Mouse (Mus musculus) liver, adult 2 months (tissue): ENCODE measurements around the gene Lrrc49. TPM values are rescaled to one million over a fixed set of nuclear protein-coding genes. Genes with fewer than 3 reads are reported as not detected.
A peak's percentile ranks its signal among the peaks of the same experiment; 100 is the strongest.

ENCODE experiments used
- DNase-seq: peaks from one replicate; pipeline ENCODE4 v3.0.0-alpha.2; 2011; ENCODE audit warnings: low read depth, low spot score; ENCODE audit errors: extremely low read depth
- H3K27ac ChIP-seq: fragments of 200-500 bp; replicated peaks from 2 replicates; pipeline ENCODE4 v1.5.1; 2012; ENCODE audit warnings: low read depth, mild to moderate bottlenecking, control low read depth, inconsistent platforms, low read length; ENCODE audit not compliant: insufficient read depth
- H3K27me3 ChIP-seq: fragments of 200-500 bp; 2 replicates; pipeline ENCODE4 v1.6.1; 2012; ENCODE audit warnings: mild to moderate bottlenecking, moderate library complexity, low read length, inconsistent platforms; ENCODE audit not compliant: control insufficient read depth, insufficient read depth
- H3K36me3 ChIP-seq: fragments of 200-500 bp; 2 replicates; pipeline ENCODE4 v1.6.1; 2012; ENCODE audit warnings: low read length, inconsistent platforms; ENCODE audit not compliant: control insufficient read depth, insufficient read depth
- H3K4me1 ChIP-seq: fragments of 200-500 bp; 2 replicates; pipeline ENCODE4 v1.6.1; 2011; ENCODE audit warnings: low read length; ENCODE audit not compliant: control insufficient read depth, insufficient read depth
- H3K4me3 ChIP-seq: fragments of 200-500 bp; 2 replicates; pipeline ENCODE4 v1.5.1; 2011; ENCODE audit warnings: low read depth, mild to moderate bottlenecking, control low read depth, low read length, moderate library complexity; ENCODE audit not compliant: insufficient read depth
- H3K79me2 ChIP-seq: fragments of 200-500 bp; 2 replicates; pipeline ENCODE4 v1.6.1; 2012; ENCODE audit warnings: inconsistent platforms, mild to moderate bottlenecking, low read length, moderate library complexity; ENCODE audit not compliant: control insufficient read depth, insufficient read depth
- H3K9ac ChIP-seq: fragments of 200-500 bp; 2 replicates; pipeline ENCODE4 v1.6.1; 2012; ENCODE audit warnings: low read depth, mild to moderate bottlenecking, control low read depth, inconsistent platforms, low read length
- CTCF ChIP-seq: fragments of 200-500 bp; IDR thresholded peaks from 2 replicates; pipeline ENCODE4 v1.5.1; 2011; ENCODE audit warnings: low read depth, low read length, control low read depth
- POLR2A ChIP-seq: fragments of 200-500 bp; IDR thresholded peaks from 2 replicates; pipeline ENCODE4 v1.6.1; 2011; ENCODE audit warnings: low read length, control low read depth; ENCODE audit not compliant: insufficient read depth; ENCODE audit errors: extremely low read depth
- WGBS: fragments of 180-500 bp; shearing (Covaris S2); methylation state at CpG from one replicate; pipeline ENCODE4 v1.1.7; 2018; 5-methylcytosine and 5-hydroxymethylcytosine counted together
- polyA plus RNA-seq: library from polyadenylated mRNA; depleted of rRNA; stranded (reverse); fragments of >200 nt; gene quantifications from 2 replicates; pipeline ENCODE4 v1.2.3, GENCODE M21; 2012; rRNA removed
- total RNA-seq: library from RNA; depleted of rRNA; stranded (reverse); fragments of >200 nt; gene quantifications from 2 replicates; pipeline ENCODE4 v1.2.3, GENCODE M21; 2014; rRNA removed

Gene Lrrc49
- total RNA-seq (0.28 and 0.40 TPM in 2 replicates), polyA plus RNA-seq (0.11 and 0.17 TPM in 2 replicates)

DNA sequence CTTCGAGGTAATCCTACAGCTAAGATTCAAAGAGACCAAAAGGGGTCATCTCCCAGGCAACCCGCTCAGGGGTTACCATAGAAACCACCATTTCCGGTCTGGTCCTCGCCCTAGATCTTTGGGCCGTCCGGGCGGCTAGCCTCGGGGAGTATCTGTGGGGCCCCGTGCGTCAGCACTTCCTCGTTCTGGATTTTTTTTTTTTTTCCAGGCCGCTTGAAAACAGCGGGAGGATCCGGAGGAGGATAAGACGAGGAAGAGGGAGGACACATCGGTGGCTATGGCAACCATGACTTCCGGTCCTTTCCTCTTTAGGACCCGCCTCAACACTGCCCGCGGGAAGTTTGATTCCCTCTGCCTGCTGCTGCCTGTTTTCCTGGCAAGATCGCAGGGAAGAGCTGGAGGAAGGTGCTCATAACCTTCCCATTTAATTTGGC is at the start of gene Lrrc49:
Gene Lrrc49 (minus strand): TSS at position 268 of the 434 bp plus-strand sequence.
- DNase-seq, result peak; percentile 66
- TF ChIP-seq POLR2A (no peak), CTCF (no peak)
- Histone ChIP-seq H3K27ac (no peak within 1 kb of the TSS), H3K79me2 (no peaks in the 10 kb centered on the region), H3K9ac (no peak within 1 kb of the TSS), H3K27me3 (no peaks in the 10 kb centered on the region), H3K36me3 (no peaks in the 10 kb centered on the region), H3K4me3 (peak within 1 kb of the TSS; percentile 54), H3K4me1 (no peaks in the 10 kb centered on the region; the same call in 1 of the 2 replicates)
- under 1% methylated on average over 21 of the region's 21 CpGs for WGBS

DNA sequence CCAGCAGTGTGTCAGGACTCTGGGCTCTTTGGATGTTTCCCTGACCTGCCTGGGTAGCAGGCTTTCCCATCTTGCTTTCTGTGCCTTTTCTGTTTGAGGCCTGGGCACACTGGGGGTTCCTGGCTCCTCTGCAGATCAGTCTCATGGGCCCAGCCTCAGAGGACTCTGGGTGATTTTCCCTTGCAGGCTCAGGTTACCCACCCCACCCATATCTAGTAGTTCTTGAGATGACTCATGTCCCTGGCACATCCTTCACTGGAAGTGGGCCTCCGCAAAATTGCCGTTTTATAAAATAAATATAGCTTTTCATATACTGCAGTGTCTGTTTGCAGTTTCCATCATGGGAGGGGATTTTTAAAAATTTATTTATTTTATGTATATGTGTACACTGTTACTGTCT is 46.4 kb upstream of the Lrrc49 start:
- H3K79me2 ChIP-seq, result no peaks in the 10 kb centered on the region
- 85% methylated on average over 2 of the region's 2 CpGs for WGBS
- no peak overlapping the region for H3K27ac ChIP-seq
- no peak for TF ChIP-seq POLR2A
- TF ChIP-seq CTCF, result no peak
- DNase-seq, result no peak
- H3K27me3 ChIP-seq, result no peaks in the 10 kb centered on the region
- no peak overlapping the region for H3K9ac ChIP-seq
- no peaks in the 10 kb centered on the region for H3K4me1 ChIP-seq
- H3K36me3 ChIP-seq, result no peaks in the 10 kb centered on the region
- no peak overlapping the region for H3K4me3 ChIP-seq

- Histone ChIP-seq H3K4me3 (no peak overlapping the region), H3K4me1 (no peaks in the 10 kb centered on the region), H3K79me2 (no peaks in the 10 kb centered on the region), H3K9ac (no peak overlapping the region), H3K36me3 (no peaks in the 10 kb centered on the region), H3K27ac (no peak overlapping the region), H3K27me3 (no peaks in the 10 kb centered on the region)
- 86% methylated on average over 7 of the region's 7 CpGs for WGBS
- TF ChIP-seq POLR2A, result no peak
- TF ChIP-seq CTCF, result no peak
- no peak for DNase-seq
These were observed 37.0 kb upstream of the Lrrc49 start for GRCm38 (mm10) chr9:60724968-60725367.

DNA sequence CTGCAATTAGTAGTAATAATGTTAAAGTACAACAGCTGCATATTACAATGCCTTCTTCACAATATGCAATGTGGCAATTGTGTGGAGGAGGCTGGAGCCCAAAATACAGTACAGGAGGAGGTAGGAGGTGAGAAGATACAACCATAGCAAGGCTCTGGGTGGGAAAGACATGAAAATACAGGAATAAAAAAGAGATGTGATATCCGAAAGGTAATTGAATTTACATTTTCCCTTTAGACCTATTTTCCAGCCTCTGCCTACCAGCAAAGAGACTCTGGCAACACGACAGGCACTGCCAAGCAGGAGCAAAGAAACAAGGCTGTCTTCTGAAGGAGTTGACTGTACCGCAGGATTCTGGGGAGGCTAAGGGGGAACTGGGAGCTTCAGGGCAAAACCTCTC is 31.7 kb upstream of the Lrrc49 start:
- H3K27ac ChIP-seq, result no peak overlapping the region
- TF ChIP-seq POLR2A (no peak), CTCF (no peak)
- H3K9ac ChIP-seq, result no peak overlapping the region
- H3K36me3 ChIP-seq, result no peaks in the 10 kb centered on the region
- no peaks in the 10 kb centered on the region for H3K79me2 ChIP-seq
- H3K4me3 ChIP-seq, result no peak overlapping the region
- no peak for DNase-seq
- 74% methylated on average over 3 of the region's 3 CpGs for WGBS
- no peaks in the 10 kb centered on the region for H3K27me3 ChIP-seq
- H3K4me1 ChIP-seq, result no peaks in the 10 kb centered on the region

- H3K9ac ChIP-seq, result no peak overlapping the region
- H3K36me3 ChIP-seq, result no peaks in the 10 kb centered on the region
- no peak overlapping the region for H3K4me3 ChIP-seq
- 56% methylated on average over 3 of the region's 3 CpGs for WGBS
- DNase-seq, result peak; percentile 33
- H3K27ac ChIP-seq, result no peak overlapping the region
- H3K27me3 ChIP-seq, result peaks cover 2% of the 10 kb centered on the region; the same call in 1 of the 2 replicates
- no peaks in the 10 kb centered on the region for H3K4me1 ChIP-seq
- no peaks in the 10 kb centered on the region for H3K79me2 ChIP-seq
- TF ChIP-seq CTCF (peak; percentile 58), POLR2A (no peak)
These were observed 30.3 kb upstream of the Lrrc49 start for GRCm38 (mm10) chr9:60718284-60718683.

DNA sequence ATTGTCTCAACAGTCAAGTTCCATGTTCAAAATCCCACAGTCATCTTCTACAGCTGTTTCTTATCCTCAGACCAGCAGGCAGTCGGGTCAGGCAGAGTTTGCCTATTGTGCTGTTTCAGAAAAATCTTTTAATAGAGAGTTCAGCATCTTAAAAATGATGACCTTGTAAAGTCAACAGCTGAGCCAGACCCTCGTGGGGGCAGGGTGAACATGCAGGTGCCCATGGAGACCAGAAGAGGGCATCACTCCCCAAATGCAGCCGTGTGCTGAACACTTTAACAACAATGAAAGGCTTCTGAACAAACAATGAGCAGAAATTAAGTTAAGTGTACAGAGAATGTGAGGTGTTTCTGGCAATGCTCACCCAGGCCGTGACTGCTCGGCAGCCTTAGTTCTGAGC is 27.9 kb upstream of the Lrrc49 start:
- Histone ChIP-seq H3K27ac (no peak overlapping the region), H3K4me3 (no peak overlapping the region), H3K27me3 (peaks cover 6% of the 10 kb centered on the region), H3K9ac (no peak overlapping the region), H3K36me3 (no peaks in the 10 kb centered on the region), H3K4me1 (no peaks in the 10 kb centered on the region), H3K79me2 (no peaks in the 10 kb centered on the region)
- DNase-seq, result no peak
- 65% methylated on average over 5 of the region's 5 CpGs for WGBS
- TF ChIP-seq POLR2A (no peak), CTCF (no peak)
